Mouse (Mus musculus): ENCODE data around the gene Trarg1.

- TF ChIP-seq CTCF (IDR thresholded peaks at IDR 0.05; ENCODE audit: low read depth, low read length) (no peak), POLR2A (IDR thresholded peaks at IDR 0.05; ENCODE audit: insufficient read depth, low read length) (no peak), EP300 (IDR thresholded peaks at IDR 0.05; ENCODE audit: insufficient read depth, low read depth, low read length) (no peak)
Observed at GRCm38 (mm10) chr11:76672561-76673384, 6.8 kb upstream of the Trarg1 start.

Measured in ES-Bruce4 (cell line).